Mouse (Mus musculus) spleen, postnatal 14 days (tissue): ENCODE results near the gene Slc23a2.

ENCODE experiments used
- DNase-seq, 2 experiments: peaks; one replicate each; pipeline ENCODE4 v3.0.0; 2021 to 2022; ENCODE audit warnings: low spot score in 2 of 2

Slc23a2 gene

DNA sequence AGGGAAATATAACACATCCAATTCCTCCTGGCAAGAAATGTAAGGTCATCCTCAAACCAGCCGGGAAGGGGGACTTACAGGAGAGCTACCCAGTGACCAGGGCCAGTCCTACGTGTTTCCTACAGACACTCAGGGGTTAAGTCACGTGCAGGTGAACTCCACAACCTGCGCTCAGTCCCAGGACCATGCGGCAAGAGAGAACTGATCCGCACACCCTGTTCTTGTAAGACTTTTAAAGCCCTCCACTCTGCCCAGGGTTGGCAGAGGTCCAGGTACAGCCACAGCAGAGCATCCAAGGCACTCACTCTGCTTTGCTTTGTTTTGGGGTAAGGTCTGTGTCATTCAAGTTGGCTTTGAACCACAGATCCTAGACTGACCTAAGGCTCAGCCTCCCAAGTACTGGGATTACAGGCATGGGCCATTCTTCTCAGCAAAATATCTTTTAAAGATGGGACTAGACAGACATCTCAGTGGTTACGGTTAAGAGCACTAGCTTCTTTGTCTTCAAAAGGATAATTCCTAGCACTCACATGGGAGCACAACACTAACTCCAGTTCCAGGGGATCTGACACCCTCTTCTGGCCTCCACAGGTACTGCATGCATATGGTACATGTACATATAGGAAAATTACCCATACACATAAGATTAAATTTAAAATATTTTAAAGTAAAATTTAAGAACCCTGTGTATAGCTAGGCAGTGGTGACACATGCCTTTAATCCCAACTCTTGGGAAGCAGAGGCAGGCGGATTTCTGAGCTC is 8.9 kb downstream of the Slc23a2 start:
- no peak for DNase-seq

DNA sequence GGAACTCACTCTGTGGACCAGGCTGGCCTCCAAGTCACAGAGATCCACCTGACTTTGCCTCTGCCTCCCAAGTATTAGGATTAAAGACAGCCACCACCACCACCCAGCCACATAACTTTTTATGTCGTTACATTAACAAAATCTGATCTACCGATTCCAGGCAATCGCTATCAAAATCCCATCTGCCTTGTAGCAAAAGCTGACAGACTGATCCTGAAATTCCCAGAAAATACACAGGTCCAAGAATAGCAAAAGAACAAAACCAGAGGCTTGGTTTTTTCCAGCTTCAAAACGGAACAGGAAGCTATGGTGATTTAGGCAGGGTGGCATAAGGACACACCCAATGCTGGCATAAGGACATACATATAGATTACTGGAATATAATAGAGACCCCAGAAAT is 10.2 kb downstream of the Slc23a2 start:
- no peak for DNase-seq

DNA sequence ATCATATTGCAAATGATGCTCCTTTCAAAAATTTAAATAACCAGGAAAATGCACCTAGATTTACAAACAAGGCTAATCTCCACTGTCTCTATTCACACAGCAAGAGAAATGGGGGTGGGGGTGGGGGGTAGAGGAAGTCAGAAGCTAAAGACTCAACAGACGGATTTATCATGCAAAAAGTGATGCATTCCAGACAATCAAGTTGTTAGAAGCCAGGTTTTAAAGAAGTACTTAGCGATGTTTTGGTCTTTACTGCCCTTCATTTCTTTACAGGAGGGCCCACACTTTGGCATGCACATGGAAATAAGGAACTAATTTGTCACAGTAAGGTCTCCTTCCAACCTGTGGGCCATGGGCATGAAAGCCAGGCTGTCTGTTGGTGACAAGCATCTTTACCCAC is 11.5 kb downstream of the Slc23a2 start:
- no peak for DNase-seq

DNA sequence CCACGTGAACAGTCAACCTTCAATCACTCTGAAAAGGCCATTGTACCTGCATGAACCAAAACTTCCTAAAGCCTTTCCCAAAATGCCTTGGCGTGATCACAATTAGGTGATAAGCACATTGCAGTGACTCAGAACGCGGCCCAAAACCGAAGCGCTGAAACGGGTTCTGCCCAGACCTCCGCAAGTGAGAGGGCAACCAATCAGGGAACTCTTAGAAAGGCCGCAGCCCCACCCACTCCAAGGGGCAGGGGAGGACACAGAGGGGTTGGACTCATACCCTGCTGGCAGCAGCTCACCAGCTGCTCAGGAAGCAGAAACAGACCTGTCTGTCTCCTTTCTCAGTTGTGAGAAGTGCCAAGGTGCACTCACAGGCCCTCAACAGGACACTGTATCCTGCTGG is 13.6 kb downstream of the Slc23a2 start:
- DNase-seq = peak in 1 of 2 experiments; percentile 19

GRCm38 (mm10) chr2:132129980-132130379 is 14.9 kb downstream of the Slc23a2 start:
- no peak for DNase-seq

DNA sequence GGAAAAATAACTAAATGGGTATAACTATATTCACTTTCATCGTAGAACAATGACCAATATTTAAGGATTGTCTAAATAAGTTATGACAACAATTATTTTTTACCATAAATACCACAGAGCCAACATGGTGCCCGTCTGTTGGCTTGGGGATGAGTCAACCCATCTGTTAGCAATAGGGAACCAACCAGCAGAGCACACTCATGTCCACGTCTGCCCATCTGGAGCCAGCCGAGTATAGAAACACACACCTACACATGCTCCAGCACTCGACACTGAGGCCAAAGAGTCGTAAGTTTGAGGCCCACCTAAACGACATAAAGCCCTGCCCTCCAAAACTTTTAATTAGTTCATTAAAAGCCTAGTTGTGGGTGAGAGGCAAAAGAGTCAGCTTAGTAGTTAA is 15.7 kb downstream of the Slc23a2 start:
- no peak for DNase-seq

DNA sequence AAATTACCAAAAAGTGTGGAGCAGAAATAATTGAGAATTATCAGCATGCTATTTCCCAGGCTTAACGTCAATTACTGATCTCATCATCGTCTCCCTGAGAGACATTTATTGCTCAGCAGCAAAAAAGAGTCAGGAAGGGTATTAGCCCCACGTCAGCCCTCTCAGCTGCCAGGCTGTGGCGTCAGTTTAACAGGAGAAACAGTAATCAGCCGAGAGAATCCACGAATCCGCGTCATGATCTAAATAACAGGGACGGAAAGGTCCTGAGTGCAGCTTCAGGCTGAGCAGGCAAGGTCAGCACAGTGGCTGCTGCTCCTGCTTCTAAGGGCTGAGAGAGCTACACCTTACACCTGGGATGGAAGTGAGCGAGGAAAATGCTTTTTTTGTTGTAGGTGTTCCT is 17.0 kb downstream of the Slc23a2 start:
- no peak for DNase-seq

- DNase-seq = no peak
Observed at GRCm38 (mm10) chr2:132126292-132126691, 18.6 kb downstream of the Slc23a2 start.

DNA sequence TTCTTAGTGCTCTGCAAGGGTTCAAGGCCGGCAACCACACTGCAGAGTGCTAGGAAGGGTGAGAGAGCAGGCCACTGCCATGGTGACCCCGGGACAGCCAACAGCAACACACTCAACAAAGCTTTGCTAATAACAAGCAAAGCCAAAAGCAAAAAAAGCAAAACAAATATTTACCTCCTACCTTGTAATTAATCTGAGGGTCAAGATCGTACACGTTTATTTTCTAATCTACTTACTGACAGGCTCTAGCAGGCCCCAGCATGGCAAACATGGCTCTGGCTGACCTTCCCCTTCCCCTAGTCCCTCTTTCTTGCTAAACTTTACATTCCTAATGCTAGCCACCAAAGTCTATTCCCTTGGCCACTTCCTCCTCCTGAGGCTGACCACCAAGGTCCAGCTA is 21.8 kb downstream of the Slc23a2 start:
- no peak for DNase-seq

DNA sequence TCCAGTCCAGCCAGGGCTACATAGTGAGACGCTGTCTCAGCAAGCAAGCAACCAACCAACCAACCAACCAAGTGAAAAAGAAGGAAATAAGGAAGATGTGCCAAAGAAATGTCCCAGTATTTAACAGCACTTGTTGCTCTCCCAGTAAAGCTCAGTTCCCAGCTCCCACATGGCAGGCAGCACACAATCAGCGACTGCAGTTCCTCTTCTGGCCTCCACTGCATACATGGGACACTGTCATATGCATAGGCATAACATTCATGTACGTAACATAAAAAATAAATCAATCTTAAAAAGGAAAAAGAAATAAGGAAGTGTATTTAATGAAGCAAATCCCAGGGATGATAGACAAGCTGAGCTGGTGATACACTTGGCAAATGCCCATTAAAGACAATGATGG is 23.9 kb downstream of the Slc23a2 start:
- DNase-seq = no peak

DNA sequence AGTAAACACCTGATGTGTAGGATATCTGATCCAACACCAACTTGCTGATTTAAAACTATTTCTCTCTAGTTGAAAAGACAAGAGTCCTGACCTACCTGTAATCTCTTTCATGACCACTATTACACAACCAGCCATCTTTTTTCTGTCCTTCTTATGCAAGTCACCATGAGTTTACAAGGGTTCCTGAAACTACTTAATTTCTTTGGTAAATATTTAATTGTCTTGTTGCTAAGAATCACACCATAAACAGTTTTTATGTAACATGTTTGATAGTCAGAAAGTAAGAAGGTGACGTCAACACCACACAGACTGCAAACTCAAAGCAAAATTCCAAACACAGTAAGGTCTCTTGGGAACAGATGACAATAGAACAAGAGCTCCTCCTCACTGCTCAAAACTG is 26.3 kb downstream of the Slc23a2 start:
- DNase-seq = no peak

DNA sequence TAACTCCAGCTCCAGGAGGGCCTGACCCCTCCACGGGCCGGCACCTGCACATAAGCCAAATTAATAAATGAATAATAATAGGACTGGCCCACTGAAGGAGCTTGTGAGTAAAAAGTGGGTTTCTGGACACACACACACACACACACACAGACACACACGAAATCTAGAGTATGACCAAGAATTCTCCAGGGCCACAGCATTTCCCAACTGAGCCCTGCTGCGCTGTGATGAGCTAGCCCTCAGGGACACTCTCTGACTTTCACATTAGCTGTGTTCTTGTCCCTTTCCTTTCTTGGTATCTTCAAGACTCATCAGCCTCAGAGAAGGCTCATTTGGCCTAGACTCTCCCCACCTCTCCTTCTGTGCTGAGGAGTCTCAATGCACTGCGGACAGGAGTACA is 29.0 kb downstream of the Slc23a2 start:
- no peak for DNase-seq

DNA sequence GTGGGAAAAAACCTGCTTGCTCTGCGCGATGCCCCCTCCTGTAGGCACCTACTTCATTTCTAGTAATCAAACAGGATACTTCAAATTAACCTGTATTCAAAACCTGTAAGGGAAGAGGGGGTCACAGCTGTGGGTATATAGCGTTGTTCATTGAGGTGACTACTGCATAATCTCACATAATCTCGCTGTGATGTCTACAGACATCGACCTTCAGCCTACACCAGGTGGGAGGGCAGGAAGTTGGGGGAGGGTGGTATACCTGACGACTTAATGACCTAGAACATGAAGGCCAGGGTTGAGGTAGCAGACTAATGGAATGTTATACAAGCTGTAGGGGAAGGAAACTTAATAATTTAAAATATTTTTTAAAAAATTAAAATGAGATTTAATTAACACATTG is 29.6 kb downstream of the Slc23a2 start:
- DNase-seq = no peak

DNA sequence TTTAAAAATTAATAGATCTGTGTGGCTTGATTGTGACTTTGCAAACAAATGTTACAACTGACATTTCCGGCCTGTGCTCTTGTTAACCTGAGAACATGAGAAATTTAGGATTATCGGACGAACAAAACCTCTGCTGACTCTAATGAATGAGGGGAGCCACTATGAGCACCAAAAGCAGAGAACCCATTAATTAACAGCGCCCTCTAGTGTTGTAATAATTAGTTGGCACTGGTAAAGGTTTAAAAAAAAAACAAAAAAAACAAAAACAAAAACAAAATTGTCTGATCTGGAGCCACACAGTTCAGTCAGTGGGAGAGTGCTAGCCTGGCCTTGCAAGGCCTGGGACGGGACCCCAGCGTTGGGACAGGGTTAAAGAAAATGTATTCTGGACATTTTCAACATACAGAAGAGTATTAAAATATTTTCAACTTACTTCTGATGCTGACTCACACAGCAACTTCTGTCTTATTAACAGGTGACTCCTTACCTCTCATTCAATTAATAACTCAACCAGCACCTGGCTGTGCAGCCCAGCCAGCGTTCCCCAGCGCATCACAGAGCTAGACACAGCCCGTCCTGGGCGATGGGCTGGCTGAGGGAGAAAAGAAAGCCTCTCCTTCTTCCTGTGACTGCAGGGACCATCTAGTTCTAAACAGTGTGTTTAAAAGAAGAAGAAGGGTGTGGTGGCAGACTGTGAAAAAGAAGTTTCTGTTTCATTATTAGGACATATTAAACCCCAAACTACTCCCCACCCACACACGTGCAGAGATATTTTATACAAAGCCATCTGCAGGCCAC is 30.7 kb downstream of the Slc23a2 start:
- DNase-seq = no peak

GRCm38 (mm10) chr2:132112319-132112718 is 32.6 kb downstream of the Slc23a2 start:
- DNase-seq = no peak

GRCm38 (mm10) chr2:132111905-132112304 is 33.0 kb downstream of the Slc23a2 start:
- no peak for DNase-seq

DNA sequence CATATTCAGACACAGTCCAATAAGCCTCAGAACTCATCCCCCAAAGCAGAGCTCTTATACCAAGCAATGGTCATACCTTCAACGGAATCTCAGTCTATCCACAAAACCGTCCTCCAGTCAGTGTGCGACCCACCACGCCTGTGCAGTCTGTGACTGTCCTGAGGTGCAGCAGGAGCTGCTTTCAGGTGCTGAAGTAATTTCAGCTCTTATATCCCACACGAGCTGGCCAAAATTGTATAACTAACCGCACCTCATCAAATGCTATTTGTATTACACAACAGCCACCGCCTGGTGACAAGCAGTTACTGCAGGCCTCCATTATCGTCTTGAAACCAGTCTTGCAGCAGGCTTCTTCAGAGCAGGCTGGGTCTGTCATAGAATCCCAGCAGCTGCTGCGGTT is 33.6 kb downstream of the Slc23a2 start:
- DNase-seq = peak in 1 of 2 experiments; percentile 38

GRCm38 (mm10) chr2:132110702-132111101 is 34.2 kb downstream of the Slc23a2 start:
- no peak for DNase-seq

GRCm38 (mm10) chr2:132108988-132109387 is 35.9 kb downstream of the Slc23a2 start:
- DNase-seq = no peak

GRCm38 (mm10) chr2:132107611-132108010 is 37.3 kb downstream of the Slc23a2 start:
- DNase-seq = no peak

DNA sequence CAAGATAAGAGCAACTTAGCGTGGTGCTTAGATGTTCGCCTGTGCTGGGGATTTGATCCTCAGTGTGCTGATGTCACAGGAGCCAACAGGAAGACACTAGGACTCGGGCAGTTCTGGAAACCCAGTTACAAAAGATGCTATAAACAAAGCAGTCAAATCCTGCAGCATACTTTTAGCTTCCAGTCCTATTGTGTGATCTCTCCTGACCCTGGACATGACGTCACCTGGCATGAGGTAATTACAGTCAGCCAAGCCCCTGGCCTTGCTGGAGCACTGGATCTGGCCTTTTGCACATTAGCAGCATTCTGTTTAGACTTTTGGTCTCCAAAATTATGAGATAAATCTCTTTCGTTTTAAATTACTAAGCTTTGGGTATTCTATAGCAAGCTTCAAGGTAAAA is 38.8 kb downstream of the Slc23a2 start:
- DNase-seq = no peak

DNA sequence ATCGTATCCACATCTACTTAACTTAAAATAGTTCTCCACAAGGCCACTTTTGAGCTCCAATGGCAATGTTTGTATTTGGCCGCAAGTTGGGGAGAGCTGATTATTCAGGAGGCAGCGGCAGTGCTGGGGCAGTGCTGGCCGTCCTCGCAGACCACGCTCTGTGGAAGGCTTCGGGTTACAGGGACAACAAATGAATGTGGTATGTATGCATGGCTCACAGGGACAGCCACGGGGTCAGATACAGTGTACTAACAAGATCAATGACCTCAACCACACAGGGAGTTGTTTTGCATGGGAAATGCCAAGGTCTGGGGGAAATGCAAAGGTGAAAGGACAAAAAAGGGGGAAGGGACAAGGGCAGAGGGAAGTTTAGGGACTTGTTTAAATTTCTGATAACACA is 41.6 kb downstream of the Slc23a2 start:
- no peak for DNase-seq

DNA sequence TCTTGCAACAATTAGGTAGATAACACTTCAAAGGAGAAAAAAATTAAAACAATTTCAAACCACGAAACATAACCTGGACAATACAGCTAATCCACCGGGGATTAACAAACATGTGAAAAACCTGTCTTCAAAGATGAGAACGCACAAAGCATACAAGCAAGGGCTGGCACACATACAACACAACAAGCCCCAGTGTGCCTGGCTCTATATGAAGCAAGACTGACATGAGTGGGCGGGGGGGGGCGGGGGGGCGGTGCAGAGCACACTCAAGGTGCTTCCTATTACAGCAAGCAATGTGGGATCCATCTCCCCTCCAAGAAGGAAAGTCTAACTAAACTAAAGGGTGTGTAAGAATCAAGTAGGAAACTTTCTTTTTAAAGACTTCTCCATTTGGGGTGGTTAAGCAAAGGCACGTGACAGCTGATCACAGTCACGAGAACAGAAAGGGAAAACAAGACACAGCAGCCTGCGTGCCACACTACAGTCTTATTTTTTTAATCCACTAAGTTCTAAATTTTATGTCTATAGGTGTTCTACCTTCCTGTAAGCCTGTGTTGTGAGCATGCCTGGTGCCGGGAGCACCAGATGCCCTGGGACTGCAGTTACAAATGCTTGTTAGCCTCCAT is 42.3 kb downstream of the Slc23a2 start:
- no peak for DNase-seq
